Mouse (Mus musculus) hindbrain, embryonic 13.5 days (tissue): ENCODE measurements around the gene Gas2. TPM values are rescaled to one million over a fixed set of nuclear protein-coding genes. Genes with fewer than 3 reads are reported as not detected.

Experiments
- ATAC-seq: fragments of 200-750 bp; cut with Nextera tagmentation; 2 replicates; pipeline ENCODE4 v1.8.0; 2017; ENCODE audit warnings: moderate TSS enrichment; ENCODE audit not compliant: low FRiP score
- H3K27ac ChIP-seq: fragments of 300-500 bp; sonication (generic); 2 replicates; pipeline ENCODE4 v1.5.1; 2015; ENCODE audit warnings: inconsistent platforms, mild to moderate bottlenecking, moderate library complexity
- H3K27me3 ChIP-seq: fragments of 300-500 bp; sonication (generic); 2 replicates; pipeline ENCODE4 v1.6.1; 2015; ENCODE audit warnings: mild to moderate bottlenecking, inconsistent platforms
- H3K36me3 ChIP-seq: fragments of 300-500 bp; sonication (generic); 2 replicates; pipeline ENCODE4 v1.6.1; 2015; ENCODE audit warnings: mild to moderate bottlenecking, inconsistent platforms
- H3K4me1 ChIP-seq: fragments of 300-500 bp; sonication (generic); replicated peaks from 2 replicates; pipeline ENCODE4 v1.6.1; 2015; ENCODE audit warnings: inconsistent platforms
- H3K4me2 ChIP-seq: fragments of 300-500 bp; sonication (generic); 2 replicates; pipeline ENCODE4 v1.6.1; 2015; ENCODE audit warnings: inconsistent platforms, mild to moderate bottlenecking, moderate library complexity
- H3K4me3 ChIP-seq: fragments of 300-500 bp; sonication (generic); 2 replicates; pipeline ENCODE4 v1.5.1; 2015; ENCODE audit warnings: mild to moderate bottlenecking, inconsistent platforms
- H3K9ac ChIP-seq: fragments of 300-500 bp; sonication (generic); 2 replicates; pipeline ENCODE4 v1.6.1; 2015; ENCODE audit warnings: mild to moderate bottlenecking, inconsistent platforms
- H3K9me3 ChIP-seq: fragments of 300-500 bp; sonication (generic); 2 replicates; pipeline ENCODE4 v1.6.1; 2016; ENCODE audit warnings: inconsistent platforms
- WGBS: fragments of 180-500 bp; shearing (Covaris S2); methylation state at CpG from one replicate; pipeline ENCODE4 v1.1.7; 2015; 5-methylcytosine and 5-hydroxymethylcytosine counted together
- polyA plus RNA-seq: library from polyadenylated mRNA; unstranded; fragments of >200 nt; fragmentation: Nextera tagmentation; extraction: Ambion mirVana; gene quantifications from 2 replicates; pipeline ENCODE4 v1.2.1, GENCODE M21; 2015

Gas2 gene
- polyA plus RNA-seq, 1 experiment from 2014 or later, result 13.0 TPM

DNA sequence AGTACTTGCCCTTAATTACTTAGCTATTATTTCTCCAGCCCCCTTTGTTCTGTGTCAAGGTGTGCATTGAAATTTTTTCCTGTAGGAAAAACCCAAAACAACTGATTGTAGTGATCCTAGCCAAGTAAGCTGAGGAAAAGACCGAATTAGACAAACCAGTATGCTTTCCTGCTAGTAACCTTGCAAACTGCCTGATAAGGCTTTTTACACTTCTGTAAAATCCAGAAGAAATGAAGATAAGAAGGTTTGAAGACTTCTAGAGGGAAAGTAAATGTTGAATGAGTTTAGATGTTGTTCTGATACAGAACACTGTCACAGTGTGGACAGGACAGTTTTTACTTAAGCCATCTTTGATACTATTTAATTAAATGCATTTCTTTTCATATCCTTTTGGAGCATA is 75.5 kb downstream of the Gas2 start:
- WGBS, result 91% methylated on average over 1 of the region's 1 CpGs

DNA sequence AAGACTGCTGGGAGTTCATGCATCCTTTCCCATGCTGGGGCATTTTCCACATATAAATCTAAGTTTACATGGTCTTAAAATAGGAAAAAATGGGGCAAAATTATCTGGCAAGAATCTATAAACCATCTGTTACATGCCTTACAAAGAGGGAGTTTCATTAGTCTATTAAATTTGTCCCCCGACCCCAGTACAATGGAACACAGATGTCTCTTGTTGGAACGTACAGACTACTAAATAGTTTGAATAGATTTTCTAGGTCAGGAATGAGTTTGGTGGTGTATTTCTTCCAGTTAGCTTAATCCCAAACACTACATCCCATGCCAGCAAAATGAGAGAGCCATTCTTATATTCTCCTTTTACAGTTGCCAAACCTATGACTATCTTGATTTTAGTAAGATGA is 78.6 kb downstream of the Gas2 start:
- no peak for ATAC-seq
- H3K4me3 ChIP-seq, result no peak overlapping the region
- no peaks in the 10 kb centered on the region for H3K4me1 ChIP-seq
- H3K36me3 ChIP-seq, result no peaks in the 10 kb centered on the region
- H3K9ac ChIP-seq, result no peak overlapping the region
- no peak overlapping the region for H3K27ac ChIP-seq
- no peaks in the 10 kb centered on the region for H3K9me3 ChIP-seq
- no peaks in the 10 kb centered on the region for H3K27me3 ChIP-seq
- no peak overlapping the region for H3K4me2 ChIP-seq
- WGBS, result 79% methylated on average over 2 of the region's 2 CpGs

More for the DNA sequence above, 75.5 kb downstream of the Gas2 start:
- no peak for ATAC-seq
- H3K36me3 ChIP-seq, result no peaks in the 10 kb centered on the region
- H3K4me3 ChIP-seq, result no peak overlapping the region
- no peaks in the 10 kb centered on the region for H3K27me3 ChIP-seq
- no peaks in the 10 kb centered on the region for H3K9me3 ChIP-seq
- no peaks in the 10 kb centered on the region for H3K4me1 ChIP-seq
- H3K27ac ChIP-seq, result no peak overlapping the region
- H3K4me2 ChIP-seq, result no peak overlapping the region
- no peak overlapping the region for H3K9ac ChIP-seq

DNA sequence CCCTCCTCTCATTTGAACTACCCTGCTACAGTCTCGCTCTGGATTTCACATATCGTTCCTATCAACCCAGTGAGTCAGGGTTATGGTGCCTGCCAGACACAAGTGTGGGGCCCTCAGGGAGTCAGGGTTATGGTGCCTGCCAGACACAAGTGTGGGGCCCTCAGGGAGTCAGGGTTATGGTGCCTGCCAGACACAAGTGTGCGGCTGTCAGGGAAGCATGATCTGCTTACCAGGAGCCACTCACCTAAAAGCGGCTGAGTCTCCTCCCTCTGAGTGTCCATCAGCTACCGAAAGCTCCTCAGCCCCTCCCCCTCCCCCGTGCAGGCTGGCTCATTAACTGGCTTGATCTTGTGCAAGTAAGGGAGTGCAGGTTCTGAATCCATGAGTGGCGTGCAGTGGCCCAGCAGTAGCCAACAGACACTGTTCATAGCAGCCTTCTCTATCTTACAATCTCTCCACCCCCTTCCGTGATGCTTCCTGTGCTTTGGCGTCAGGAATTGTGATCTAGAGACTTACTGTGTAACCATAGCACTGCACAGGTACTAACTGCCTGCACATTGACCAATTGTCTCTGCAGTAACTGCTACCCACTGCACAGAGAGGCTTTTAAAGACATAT is 93.7 kb downstream of the Gas2 start:
- no peak overlapping the region for H3K4me2 ChIP-seq
- peak overlapping the region; percentile 71 for H3K27ac ChIP-seq
- no peaks in the 10 kb centered on the region for H3K9me3 ChIP-seq
- H3K9ac ChIP-seq, result no peak overlapping the region
- H3K27me3 ChIP-seq, result no peaks in the 10 kb centered on the region
- H3K36me3 ChIP-seq, result no peaks in the 10 kb centered on the region
- no peak overlapping the region for H3K4me3 ChIP-seq
- 52% methylated on average over 9 of the region's 9 CpGs for WGBS
- peak; percentile 59 for ATAC-seq
- peaks cover 17% of the 10 kb centered on the region for H3K4me1 ChIP-seq

DNA sequence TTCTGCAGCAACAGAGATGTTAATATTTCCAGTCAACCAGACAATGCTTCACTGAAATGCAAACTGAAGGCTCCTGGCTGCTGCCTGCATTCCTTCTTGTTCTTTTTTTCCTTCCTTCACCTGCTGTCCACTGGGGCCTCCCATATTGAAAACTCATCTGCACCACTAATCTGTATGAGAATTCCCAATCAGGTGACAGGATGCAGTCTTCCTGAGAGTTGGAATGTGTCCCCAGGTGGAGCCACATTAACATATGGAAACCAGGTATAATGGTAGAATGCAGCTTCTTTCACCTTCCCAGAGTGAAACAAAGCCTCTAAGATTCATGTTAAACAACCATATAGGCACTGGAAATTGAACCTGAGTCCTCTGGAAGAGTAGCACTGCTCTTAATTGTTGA is 96.0 kb downstream of the Gas2 start:
- Histone ChIP-seq H3K27me3 (no peaks in the 10 kb centered on the region), H3K9me3 (no peaks in the 10 kb centered on the region), H3K4me1 (peaks cover 37% of the 10 kb centered on the region), H3K36me3 (no peaks in the 10 kb centered on the region), H3K9ac (no peak overlapping the region), H3K27ac (no peak overlapping the region; the same call in 1 of the 2 replicates), H3K4me2 (no peak overlapping the region), H3K4me3 (no peak overlapping the region)
- no peak for ATAC-seq

DNA sequence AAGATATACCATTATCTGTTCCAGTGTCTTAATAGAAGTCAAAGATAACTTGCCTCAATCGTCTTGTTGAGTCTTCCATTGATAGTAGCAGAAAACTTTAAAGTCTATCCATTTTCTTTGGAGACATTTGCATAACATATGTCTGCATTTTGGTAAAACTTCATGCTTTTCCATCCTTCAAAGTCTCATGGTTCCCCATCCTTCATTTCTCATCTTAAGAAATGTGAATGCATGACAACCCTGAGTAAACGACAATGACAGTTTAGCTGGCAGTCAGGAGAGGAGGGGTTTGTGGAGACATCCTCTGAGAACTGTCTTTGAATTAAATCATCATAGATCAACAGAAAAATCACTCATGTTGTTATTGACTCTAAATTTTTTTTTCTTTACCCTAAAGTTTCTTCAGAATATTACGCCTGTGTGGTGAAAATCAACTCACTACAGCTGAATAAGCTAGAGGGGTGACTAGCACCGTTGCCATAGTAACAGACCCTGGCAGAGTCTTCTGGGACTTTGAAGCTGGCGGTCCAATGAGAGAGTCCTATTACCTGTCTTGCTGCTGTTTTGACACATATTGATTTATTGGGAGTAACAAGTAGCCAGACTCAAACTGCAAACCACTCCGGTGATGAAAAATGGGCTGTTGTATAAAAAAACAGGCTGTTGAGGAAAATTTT is 99.0 kb downstream of the Gas2 start:
- ATAC-seq, result peak; percentile 78; the same call in 1 of the 2 replicates
- 0 out of 2 replicates have a peak, but pooled peaks cover 3% of the 10 kb centered on the region for H3K36me3 ChIP-seq
- H3K27me3 ChIP-seq, result no peaks in the 10 kb centered on the region
- peaks cover 29% of the 10 kb centered on the region for H3K4me1 ChIP-seq
- no peak overlapping the region for H3K27ac ChIP-seq
- H3K9me3 ChIP-seq, result no peaks in the 10 kb centered on the region
- 42% methylated on average over 6 of the region's 6 CpGs for WGBS
- H3K9ac ChIP-seq, result no peak overlapping the region
- H3K4me2 ChIP-seq, result no peak overlapping the region
- no peak overlapping the region for H3K4me3 ChIP-seq

DNA sequence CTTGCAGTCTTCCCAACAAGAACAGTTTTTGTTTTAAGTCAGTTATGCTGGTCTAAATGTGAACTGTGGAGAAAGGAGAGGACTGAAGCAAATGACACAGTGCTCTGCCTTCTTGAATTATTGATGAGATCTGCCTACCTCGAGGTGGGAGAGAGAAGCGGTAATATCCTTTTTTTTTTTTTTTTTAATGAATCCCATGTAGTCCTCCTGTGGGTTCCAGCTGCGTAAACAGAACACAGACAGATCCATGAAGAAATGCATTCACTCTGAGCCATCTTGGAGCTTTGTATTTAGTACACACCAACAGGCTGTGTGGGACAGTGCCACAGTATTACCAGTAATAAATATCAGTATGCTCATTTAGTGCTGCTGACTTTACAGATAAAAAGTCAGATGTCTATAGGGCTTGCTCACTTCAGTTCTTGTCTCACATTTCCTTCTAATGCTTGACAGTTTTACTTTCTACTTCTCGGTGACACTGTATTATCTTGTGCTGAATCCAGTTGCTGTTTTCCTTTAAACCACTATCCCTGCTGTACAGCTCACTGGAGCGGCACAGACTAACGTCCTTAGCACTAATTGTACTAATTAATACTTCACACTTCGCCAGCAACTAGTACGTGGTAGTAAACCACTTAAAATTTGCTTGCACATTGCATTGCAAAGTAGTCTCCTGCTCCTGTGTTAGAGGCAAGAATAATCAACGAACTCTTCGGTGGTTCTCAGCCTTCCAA is 100.6 kb downstream of the Gas2 start:
- peak; percentile 60 for ATAC-seq
- Histone ChIP-seq H3K36me3 (0 out of 2 replicates have a peak, but pooled peaks cover 3% of the 10 kb centered on the region), H3K9ac (no peak overlapping the region), H3K4me2 (no peak overlapping the region), H3K27me3 (no peaks in the 10 kb centered on the region), H3K4me1 (peaks cover 26% of the 10 kb centered on the region), H3K27ac (peak overlapping the region; percentile 67), H3K4me3 (no peak overlapping the region), H3K9me3 (no peaks in the 10 kb centered on the region)
- whole genome bisulfite sequencing, result 52% methylated on average over 10 of the region's 10 CpGs

DNA sequence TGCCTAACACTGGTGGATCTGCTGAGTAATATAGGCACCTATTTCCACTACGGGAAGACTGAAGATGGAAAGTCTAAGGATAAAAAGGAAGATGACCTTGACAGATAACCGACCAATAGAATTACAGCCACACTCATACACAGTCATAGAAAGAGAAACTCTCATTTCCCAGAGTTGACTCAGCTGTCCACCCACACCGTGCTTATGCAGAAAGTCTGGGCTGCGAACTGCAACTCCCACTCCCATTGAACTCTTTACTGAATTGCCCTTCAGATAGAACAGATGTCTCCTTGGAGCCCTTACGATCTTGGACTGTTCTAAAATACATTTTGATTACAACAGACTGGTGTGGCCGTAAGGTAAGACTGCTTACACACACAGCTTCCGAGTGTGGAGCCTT is 102.9 kb downstream of the Gas2 start:
- Histone ChIP-seq H3K27me3 (no peaks in the 10 kb centered on the region), H3K4me1 (peaks cover 23% of the 10 kb centered on the region), H3K27ac (no peak overlapping the region), H3K9me3 (no peaks in the 10 kb centered on the region), H3K36me3 (0 out of 2 replicates have a peak, but pooled peaks cover 3% of the 10 kb centered on the region), H3K4me3 (no peak overlapping the region), H3K4me2 (no peak overlapping the region), H3K9ac (no peak overlapping the region)
- ATAC-seq, result no peak
- WGBS, result 91% methylated on average over 7 of the region's 7 CpGs

DNA sequence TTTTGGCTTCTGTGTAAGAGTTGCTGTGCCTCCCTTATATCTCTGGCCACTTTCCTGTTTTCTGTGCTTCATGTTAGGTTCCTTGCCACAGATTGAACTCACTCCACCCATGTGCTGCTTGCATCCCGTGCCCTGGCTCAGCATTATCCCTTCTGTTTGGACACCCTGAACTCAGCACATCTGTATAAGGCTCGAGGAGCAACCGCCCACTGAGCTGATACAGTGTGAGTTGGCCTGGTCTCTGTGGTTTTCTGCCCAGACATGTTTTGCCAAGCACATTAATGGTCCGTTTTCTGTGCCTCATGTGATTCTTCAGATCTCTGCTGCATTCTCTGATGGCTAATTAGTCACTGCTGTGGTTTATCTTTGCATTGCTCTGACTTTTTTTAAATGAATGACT is 105.8 kb downstream of the Gas2 start:
- H3K27me3 ChIP-seq, result no peaks in the 10 kb centered on the region
- 86% methylated on average over 4 of the region's 4 CpGs for WGBS
- no peak overlapping the region for H3K9ac ChIP-seq
- no peak overlapping the region for H3K4me2 ChIP-seq
- ATAC-seq, result no peak
- no peak overlapping the region for H3K27ac ChIP-seq
- H3K4me3 ChIP-seq, result no peak overlapping the region
- no peaks in the 10 kb centered on the region for H3K9me3 ChIP-seq
- H3K36me3 ChIP-seq, result 0 out of 2 replicates have a peak, but pooled peaks cover 3% of the 10 kb centered on the region
- H3K4me1 ChIP-seq, result peaks cover 10% of the 10 kb centered on the region

DNA sequence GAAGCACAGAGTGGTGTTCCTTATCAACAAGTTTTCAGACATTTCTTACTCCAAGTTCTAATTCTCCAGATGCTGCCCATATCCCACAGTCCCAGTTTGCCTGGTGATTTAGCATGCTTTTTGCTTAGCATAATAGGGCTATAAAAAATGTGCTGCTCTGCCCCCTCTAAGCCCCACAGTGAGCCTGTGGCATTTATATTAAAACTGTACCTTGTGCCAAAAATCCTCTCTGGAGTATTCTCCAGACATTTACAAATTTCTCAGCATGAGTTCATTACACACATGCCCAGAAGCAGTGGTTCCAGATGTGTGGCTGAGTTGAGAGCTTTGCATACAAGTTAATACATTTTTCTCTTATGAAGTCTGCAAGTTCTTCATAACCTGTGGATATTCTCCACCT is 107.6 kb downstream of the Gas2 start:
- Histone ChIP-seq H3K4me1 (peaks cover 5% of the 10 kb centered on the region; the same call in 1 of the 2 replicates), H3K27me3 (no peaks in the 10 kb centered on the region), H3K4me3 (no peak overlapping the region), H3K27ac (no peak overlapping the region), H3K4me2 (no peak overlapping the region), H3K36me3 (0 out of 2 replicates have a peak, but pooled peaks cover 3% of the 10 kb centered on the region), H3K9me3 (no peaks in the 10 kb centered on the region), H3K9ac (no peak overlapping the region)
- ATAC-seq, result no peak

DNA sequence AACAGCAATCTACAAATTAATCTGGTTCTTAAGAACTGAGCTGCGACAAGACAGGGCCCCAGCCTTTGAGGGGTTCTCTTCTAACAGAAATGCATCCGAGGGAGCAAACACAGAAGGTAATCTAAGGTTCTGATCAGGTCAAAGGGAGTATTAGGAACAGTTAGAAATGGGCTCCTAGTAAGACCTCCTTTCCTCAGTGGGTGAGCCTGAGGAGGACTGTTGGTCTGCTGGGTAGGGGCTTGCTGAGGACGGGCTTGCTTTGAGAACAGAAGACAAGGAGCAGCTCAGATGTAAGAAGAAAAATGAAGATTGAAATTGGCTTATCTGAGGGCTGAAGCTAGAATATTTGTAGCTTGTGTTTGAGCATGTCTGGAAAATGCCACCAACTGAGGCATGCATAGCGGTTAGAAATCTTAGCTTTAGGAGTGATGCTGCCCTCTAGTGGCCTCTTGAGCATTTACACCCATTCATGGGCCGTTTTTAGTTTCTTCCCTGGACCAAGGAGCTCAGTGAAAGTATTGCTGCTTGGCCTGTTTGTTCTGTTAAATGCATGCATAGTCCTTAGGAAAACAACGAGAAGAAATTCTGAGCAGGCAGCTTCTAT is 110.5 kb downstream of the Gas2 start:
- H3K27ac ChIP-seq, result peak overlapping the region; percentile 6
- 31% methylated on average over 6 of the region's 6 CpGs for WGBS
- peak; percentile 60 for ATAC-seq

DNA sequence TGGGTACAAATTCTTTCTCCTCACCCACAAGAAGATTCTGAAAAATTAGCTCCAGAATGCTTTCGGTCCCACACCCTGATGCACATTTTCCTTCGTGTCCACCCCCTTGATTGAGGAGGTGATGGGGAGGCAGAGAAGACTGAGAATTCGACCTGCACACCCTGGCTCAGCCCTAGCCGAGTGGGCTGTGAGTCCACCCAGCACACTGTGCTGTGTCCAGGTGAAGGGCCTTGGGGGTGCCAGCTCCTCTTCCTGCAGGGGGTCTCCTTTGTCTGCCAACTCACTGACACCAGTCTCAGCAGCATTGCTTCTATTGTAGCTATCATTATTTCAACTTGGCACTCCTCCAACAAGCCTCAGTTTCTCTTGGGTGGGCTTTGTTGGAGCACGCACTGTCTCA is 111.3 kb downstream of the Gas2 start:
- Histone ChIP-seq H3K4me1 (peaks cover 12% of the 10 kb centered on the region), H3K4me3 (no peak overlapping the region), H3K4me2 (no peak overlapping the region), H3K27ac (0 out of 2 replicates have a peak overlapping the region, but pooled peaks have one; percentile 24), H3K27me3 (no peaks in the 10 kb centered on the region), H3K36me3 (no peaks in the 10 kb centered on the region), H3K9ac (no peak overlapping the region), H3K9me3 (no peaks in the 10 kb centered on the region)
- WGBS, result 59% methylated on average over 5 of the region's 5 CpGs
- ATAC-seq, result peak; percentile 49; the same call in 1 of the 2 replicates

More for the DNA sequence above, 110.5 kb downstream of the Gas2 start:
- Histone ChIP-seq H3K27me3 (no peaks in the 10 kb centered on the region), H3K4me2 (no peak overlapping the region), H3K4me1 (peaks cover 12% of the 10 kb centered on the region), H3K36me3 (no peaks in the 10 kb centered on the region), H3K9me3 (no peaks in the 10 kb centered on the region), H3K9ac (no peak overlapping the region), H3K4me3 (no peak overlapping the region)

DNA sequence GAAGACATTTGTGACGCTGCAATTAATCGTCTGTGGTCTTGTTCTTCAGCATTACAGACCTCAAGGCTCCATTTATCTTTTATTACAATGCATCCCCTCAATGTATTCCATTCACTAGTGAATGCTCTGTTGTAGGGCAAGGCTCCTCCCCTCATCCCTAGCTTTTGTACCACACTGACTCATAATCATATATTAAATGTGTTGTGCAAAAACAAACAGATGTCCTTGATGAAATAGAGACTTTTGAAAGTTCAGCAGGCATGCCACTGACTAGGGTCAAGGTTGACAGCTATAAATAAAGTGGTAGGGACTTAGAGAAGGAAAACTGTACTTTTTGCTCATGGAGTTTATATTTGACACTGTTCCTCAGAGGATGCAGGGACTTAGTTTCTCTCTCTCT is 111.7 kb downstream of the Gas2 start:
- no peak overlapping the region for H3K4me3 ChIP-seq
- H3K36me3 ChIP-seq, result no peaks in the 10 kb centered on the region
- 49% methylated on average over 2 of the region's 2 CpGs for WGBS
- no peaks in the 10 kb centered on the region for H3K27me3 ChIP-seq
- ATAC-seq, result no peak
- H3K4me1 ChIP-seq, result peaks cover 12% of the 10 kb centered on the region
- H3K9me3 ChIP-seq, result no peaks in the 10 kb centered on the region
- H3K9ac ChIP-seq, result no peak overlapping the region
- no peak overlapping the region for H3K27ac ChIP-seq
- no peak overlapping the region for H3K4me2 ChIP-seq
